Mouse (Mus musculus): ENCODE results near the gene Pitpnc1.

Gene Pitpnc1

GRCm38 (mm10) chr11:107421751-107422355 lies 48.6 kb downstream of the Pitpnc1 start:
- no peak overlapping the region for H3K4me3 ChIP-seq (replicated peaks; ENCODE audit: low read length)
- no peaks in the 10 kb centered on the region for H3K27me3 ChIP-seq (ENCODE audit: insufficient read depth, low read length)
- no peaks in the 10 kb centered on the region for H3K36me3 ChIP-seq (ENCODE audit: insufficient read depth, low read length)
- H3K4me1 ChIP-seq (replicated peaks; ENCODE audit: low read depth, low read length), result peaks cover 99% of the 10 kb centered on the region
- no peaks in the 10 kb centered on the region for H3K9me3 ChIP-seq (ENCODE audit: low read length)
- TF ChIP-seq CTCF (conservative IDR thresholded peaks at IDR 0.05; ENCODE audit: low read length), result no peak
- peak; percentile 76 for TF ChIP-seq NANOG (IDR thresholded peaks at IDR 0.05; ENCODE audit: borderline replicate concordance, low read length)

- Histone ChIP-seq H3K4me3 (replicated peaks; ENCODE audit: low read length) (no peak overlapping the region), H3K4me1 (replicated peaks; ENCODE audit: low read depth, low read length) (peaks cover 99% of the 10 kb centered on the region), H3K36me3 (ENCODE audit: insufficient read depth, low read length) (no peaks in the 10 kb centered on the region), H3K27me3 (ENCODE audit: insufficient read depth, low read length) (no peaks in the 10 kb centered on the region), H3K9me3 (ENCODE audit: low read length) (no peaks in the 10 kb centered on the region)
- TF ChIP-seq NANOG (IDR thresholded peaks at IDR 0.05; ENCODE audit: borderline replicate concordance, low read length), result no peak
These were observed 50.6 kb downstream of the Pitpnc1 start for GRCm38 (mm10) chr11:107419925-107420324.

GRCm38 (mm10) chr11:107417041-107417583 lies 53.4 kb downstream of the Pitpnc1 start:
- H3K9me3 ChIP-seq (ENCODE audit: low read length), result no peaks in the 10 kb centered on the region
- no peaks in the 10 kb centered on the region for H3K27me3 ChIP-seq (ENCODE audit: insufficient read depth, low read length)
- H3K4me3 ChIP-seq (replicated peaks; ENCODE audit: low read length), result peak overlapping the region; percentile 69
- peaks cover 97% of the 10 kb centered on the region for H3K4me1 ChIP-seq (replicated peaks; ENCODE audit: low read depth, low read length)
- no peak for TF ChIP-seq POU5F1 (IDR thresholded peaks at IDR 0.05; ENCODE audit: borderline replicate concordance, low read length)
- TF ChIP-seq NANOG (IDR thresholded peaks at IDR 0.05; ENCODE audit: borderline replicate concordance, low read length), result no peak
- TF ChIP-seq CTCF (conservative IDR thresholded peaks at IDR 0.05; ENCODE audit: low read length), result no peak
- H3K36me3 ChIP-seq (ENCODE audit: insufficient read depth, low read length), result no peaks in the 10 kb centered on the region

- Histone ChIP-seq H3K9me3 (ENCODE audit: low read length) (no peaks in the 10 kb centered on the region), H3K4me3 (replicated peaks; ENCODE audit: low read length) (peak overlapping the region; percentile 69), H3K36me3 (ENCODE audit: insufficient read depth, low read length) (no peaks in the 10 kb centered on the region), H3K4me1 (replicated peaks; ENCODE audit: low read depth, low read length) (peaks cover 97% of the 10 kb centered on the region), H3K27me3 (ENCODE audit: insufficient read depth, low read length) (no peaks in the 10 kb centered on the region)
- no peak for TF ChIP-seq NANOG (IDR thresholded peaks at IDR 0.05; ENCODE audit: borderline replicate concordance, low read length)
- TF ChIP-seq CTCF (conservative IDR thresholded peaks at IDR 0.05; ENCODE audit: low read length), result no peak
- no peak for TF ChIP-seq POU5F1 (IDR thresholded peaks at IDR 0.05; ENCODE audit: borderline replicate concordance, low read length)
These were observed 54.0 kb downstream of the Pitpnc1 start for GRCm38 (mm10) chr11:107416561-107416926.

GRCm38 (mm10) chr11:107415901-107416560 lies 54.5 kb downstream of the Pitpnc1 start:
- Histone ChIP-seq H3K9me3 (ENCODE audit: low read length) (no peaks in the 10 kb centered on the region), H3K36me3 (ENCODE audit: insufficient read depth, low read length) (no peaks in the 10 kb centered on the region), H3K4me1 (replicated peaks; ENCODE audit: low read depth, low read length) (peaks cover 97% of the 10 kb centered on the region), H3K4me3 (replicated peaks; ENCODE audit: low read length) (peak overlapping the region; percentile 69), H3K27me3 (ENCODE audit: insufficient read depth, low read length) (no peaks in the 10 kb centered on the region)
- TF ChIP-seq CTCF (conservative IDR thresholded peaks at IDR 0.05; ENCODE audit: low read length), result no peak
- no peak for TF ChIP-seq POU5F1 (IDR thresholded peaks at IDR 0.05; ENCODE audit: borderline replicate concordance, low read length)
- TF ChIP-seq NANOG (IDR thresholded peaks at IDR 0.05; ENCODE audit: borderline replicate concordance, low read length), result no peak

- Histone ChIP-seq H3K4me3 (replicated peaks; ENCODE audit: low read length) (peak overlapping the region; percentile 37), H3K4me1 (replicated peaks; ENCODE audit: low read depth, low read length) (peaks cover 97% of the 10 kb centered on the region), H3K27me3 (ENCODE audit: insufficient read depth, low read length) (no peaks in the 10 kb centered on the region), H3K9me3 (ENCODE audit: low read length) (no peaks in the 10 kb centered on the region), H3K36me3 (ENCODE audit: insufficient read depth, low read length) (no peaks in the 10 kb centered on the region)
- no peak for TF ChIP-seq CTCF (conservative IDR thresholded peaks at IDR 0.05; ENCODE audit: low read length)
- TF ChIP-seq NANOG (IDR thresholded peaks at IDR 0.05; ENCODE audit: borderline replicate concordance, low read length), result no peak
- TF ChIP-seq POU5F1 (IDR thresholded peaks at IDR 0.05; ENCODE audit: borderline replicate concordance, low read length), result no peak
These were observed 55.3 kb downstream of the Pitpnc1 start for GRCm38 (mm10) chr11:107414996-107415747.

- H3K4me1 ChIP-seq (replicated peaks; ENCODE audit: low read depth, low read length), result peaks cover 97% of the 10 kb centered on the region
- no peaks in the 10 kb centered on the region for H3K9me3 ChIP-seq (ENCODE audit: low read length)
- no peaks in the 10 kb centered on the region for H3K27me3 ChIP-seq (ENCODE audit: insufficient read depth, low read length)
- H3K36me3 ChIP-seq (ENCODE audit: insufficient read depth, low read length), result no peaks in the 10 kb centered on the region
- peak overlapping the region; percentile 67 for H3K4me3 ChIP-seq (replicated peaks; ENCODE audit: low read length)
- TF ChIP-seq CTCF (conservative IDR thresholded peaks at IDR 0.05; ENCODE audit: low read length), result no peak
- TF ChIP-seq NANOG (IDR thresholded peaks at IDR 0.05; ENCODE audit: borderline replicate concordance, low read length), result 0 out of 2 replicates have a peak, but pooled peaks have one; percentile 23
These were observed 57.2 kb downstream of the Pitpnc1 start for GRCm38 (mm10) chr11:107413251-107413655.

GRCm38 (mm10) chr11:107412128-107412527 lies 58.4 kb downstream of the Pitpnc1 start:
- TF ChIP-seq POU5F1 (IDR thresholded peaks at IDR 0.05; ENCODE audit: borderline replicate concordance, low read length) (no peak), CTCF (conservative IDR thresholded peaks at IDR 0.05; ENCODE audit: low read length) (no peak), NANOG (IDR thresholded peaks at IDR 0.05; ENCODE audit: borderline replicate concordance, low read length) (no peak)
- peaks cover 97% of the 10 kb centered on the region for H3K4me1 ChIP-seq (replicated peaks; ENCODE audit: low read depth, low read length)

More at GRCm38 (mm10) chr11:107412128-107412527, 58.4 kb downstream of the Pitpnc1 start:
- Histone ChIP-seq H3K36me3 (ENCODE audit: insufficient read depth, low read length) (no peaks in the 10 kb centered on the region), H3K9me3 (ENCODE audit: low read length) (no peaks in the 10 kb centered on the region), H3K4me3 (replicated peaks; ENCODE audit: low read length) (peak overlapping the region; percentile 67), H3K27me3 (ENCODE audit: insufficient read depth, low read length) (no peaks in the 10 kb centered on the region)

All from E14TG2a.4 (cell line).